Mouse (Mus musculus): ENCODE data around the gene Casp8.
A peak's percentile ranks its signal among the peaks of the same experiment; 100 is the strongest.
"Not testable (repeated sequence)": the region's sequence is repeated elsewhere in the genome, so short reads cannot be mapped to it uniquely, and the experiment has no call there.

Casp8 gene

GRCm38 (mm10) chr1:58800644-58801043, 5.5 kb downstream of the Casp8 start:
- not testable (repeated sequence) for DNase-seq (ENCODE audit: low spot score)

GRCm38 (mm10) chr1:58801558-58802285, 6.5 kb downstream of the Casp8 start:
- DNase-seq (ENCODE audit: low spot score), result no peak

- peak; percentile 78 for DNase-seq (ENCODE audit: low spot score)
Measured at GRCm38 (mm10) chr1:58802322-58803273, 7.4 kb downstream of the Casp8 start.

- DNase-seq (ENCODE audit: low spot score), result peak; percentile 22
Measured at GRCm38 (mm10) chr1:58803531-58803930, 8.4 kb downstream of the Casp8 start.

- no peak for DNase-seq (ENCODE audit: low spot score)
Measured at GRCm38 (mm10) chr1:58806651-58807050, 11.5 kb downstream of the Casp8 start.

GRCm38 (mm10) chr1:58826319-58826718, 31.1 kb downstream of the Casp8 start:
- no peak for DNase-seq (ENCODE audit: low spot score)

- no peak for DNase-seq (ENCODE audit: low spot score)
Measured at GRCm38 (mm10) chr1:58830741-58831140, 35.6 kb downstream of the Casp8 start.

- DNase-seq (ENCODE audit: low spot score), result no peak
Measured at GRCm38 (mm10) chr1:58832198-58832597, 37.0 kb downstream of the Casp8 start.

- peak; percentile 23 for DNase-seq (ENCODE audit: low spot score)
Measured at GRCm38 (mm10) chr1:58856811-58857210, 61.6 kb downstream of the Casp8 start.

- not testable (repeated sequence) for DNase-seq (ENCODE audit: low spot score)
Measured at GRCm38 (mm10) chr1:58859131-58859530, 64.0 kb downstream of the Casp8 start.

- DNase-seq (ENCODE audit: low spot score), result peak; percentile 61
Measured at GRCm38 (mm10) chr1:58859738-58860365, 64.7 kb downstream of the Casp8 start.

GRCm38 (mm10) chr1:58860586-58860985, 65.4 kb downstream of the Casp8 start:
- not testable (repeated sequence) for DNase-seq (ENCODE audit: low spot score)

GRCm38 (mm10) chr1:58876500-58876899, 81.3 kb downstream of the Casp8 start:
- DNase-seq (ENCODE audit: low spot score), result not testable (repeated sequence)

GRCm38 (mm10) chr1:58879291-58879690, 84.1 kb downstream of the Casp8 start:
- DNase-seq (ENCODE audit: low spot score), result not testable (repeated sequence)

- DNase-seq (ENCODE audit: low spot score), result not testable (repeated sequence)
Measured at GRCm38 (mm10) chr1:58883279-58883678, 88.1 kb downstream of the Casp8 start.

GRCm38 (mm10) chr1:58885646-58886045, 90.5 kb downstream of the Casp8 start:
- DNase-seq (ENCODE audit: low spot score), result no peak

GRCm38 (mm10) chr1:58889826-58890546, 94.8 kb downstream of the Casp8 start:
- DNase-seq (ENCODE audit: low spot score), result no peak

- DNase-seq (ENCODE audit: low spot score), result not testable (repeated sequence)
Measured at GRCm38 (mm10) chr1:58890697-58891290, 95.6 kb downstream of the Casp8 start.

- DNase-seq (ENCODE audit: low spot score), result not testable (repeated sequence)
Measured at GRCm38 (mm10) chr1:58891481-58892170, 96.5 kb downstream of the Casp8 start.

GRCm38 (mm10) chr1:58892386-58892785, 97.2 kb downstream of the Casp8 start:
- not testable (repeated sequence) for DNase-seq (ENCODE audit: low spot score)
